Mouse (Mus musculus) C2C12 (cell line): Measurements from ENCODE around the gene Hmgb1.

Experiments
- CEBPB ChIP-seq: IDR thresholded peaks from one replicate; pipeline ENCODE4 v1.6.1; 2011; ENCODE audit warnings: low read depth, mild to moderate bottlenecking, control low read depth, moderate library complexity
- CTCF ChIP-seq: IDR thresholded peaks from one replicate; pipeline ENCODE4 v1.5.1; 2011; ENCODE audit not compliant: control insufficient read depth, insufficient read depth, insufficient read length
- FOSL1 ChIP-seq: IDR thresholded peaks from one replicate; pipeline ENCODE4 v1.8.0; 2011; ENCODE audit warnings: mild to moderate bottlenecking, low read length; ENCODE audit not compliant: poor library complexity, insufficient read depth, severe bottlenecking
- MAX ChIP-seq: IDR thresholded peaks from one replicate; pipeline ENCODE4 v1.6.1; 2011; ENCODE audit warnings: mild to moderate bottlenecking, control low read depth
- MYOD1 ChIP-seq: IDR thresholded peaks from one replicate; pipeline ENCODE4 v1.6.1; 2011; ENCODE audit warnings: low read depth; ENCODE audit not compliant: control insufficient read depth, insufficient read length
- MYOG ChIP-seq: IDR thresholded peaks from one replicate; pipeline ENCODE4 v1.6.1; 2011; ENCODE audit not compliant: control insufficient read depth, insufficient read length; ENCODE audit errors: extremely low read depth
- USF1 ChIP-seq: IDR thresholded peaks from one replicate; pipeline ENCODE4 v1.6.1; 2011; ENCODE audit warnings: low read depth, mild to moderate bottlenecking, control low read depth, moderate library complexity

- TF ChIP-seq CTCF (no peak), CEBPB (no peak), FOSL1 (no peak), MAX (no peak), MYOG (no peak), USF1 (no peak), MYOD1 (no peak)
Observed at GRCm38 (mm10) chr5:149156886-149157563, 27.3 kb downstream of the Hmgb1 start.
